Mouse (Mus musculus): ENCODE data around the gene Rhof.

GRCm38 (mm10) chr5:123148073-123148722 is 15.7 kb upstream of the Rhof start:
- TF ChIP-seq POLR2A (IDR thresholded peaks at IDR 0.05; ENCODE audit: low read depth, low read length) = no peak
- TF ChIP-seq CTCF (IDR thresholded peaks at IDR 0.05; ENCODE audit: extremely low read depth, insufficient read depth, insufficient read length, insufficient replicate concordance) = no peak

All from spleen, adult 2 months (tissue).